Mouse (Mus musculus): ENCODE measurements around the gene Dlx4. TPM values are rescaled to one million over a fixed set of nuclear protein-coding genes. Genes with fewer than 3 reads are reported as not detected.

The Dlx4 gene
- polyA plus RNA-seq, 1 experiment from 2014 or later = not detected

DNA sequence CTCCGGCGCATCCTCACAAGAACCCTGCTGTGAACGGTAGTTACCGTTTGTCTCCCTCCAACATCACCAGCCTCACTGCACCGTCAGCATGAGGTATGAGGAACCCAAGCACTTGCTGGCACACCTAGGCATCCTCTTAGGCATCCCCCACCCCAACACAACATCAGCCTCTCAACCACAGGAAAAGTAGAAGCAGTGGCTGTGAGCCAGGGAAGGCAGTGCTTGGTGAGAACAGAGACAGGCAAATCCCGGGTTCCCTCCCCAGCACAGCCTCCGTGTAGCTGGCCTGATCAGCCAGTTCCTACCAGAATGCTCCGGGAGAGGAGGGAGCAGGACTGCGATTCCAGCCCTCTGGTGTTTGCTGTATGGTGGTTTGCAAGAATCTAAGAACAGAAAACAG lies 2.7 kb upstream of the Dlx4 start:
- Histone ChIP-seq H3K27me3 (ENCODE audit: control insufficient read depth, insufficient read depth, low read length) (peaks cover 88% of the 10 kb centered on the region), H3K36me3 (ENCODE audit: control insufficient read depth, insufficient read depth, low read length) (no peaks in the 10 kb centered on the region), H3K4me2 (replicated peaks; ENCODE audit: low read depth, low read length) (no peak overlapping the region), H3K9ac (ENCODE audit: low read depth, low read length) (no peak overlapping the region), H3K27ac (ENCODE audit: low read depth, low read length) (no peak overlapping the region), H3K4me3 (ENCODE audit: low read depth, low read length) (no peak overlapping the region), H3K4me1 (replicated peaks; ENCODE audit: control insufficient read depth, insufficient read depth, low read length) (peaks cover 4% of the 10 kb centered on the region), H3K9me3 (ENCODE audit: control insufficient read depth, low read length) (no peaks in the 10 kb centered on the region)
- WGBS = under 1% methylated on average over 9 of the region's 9 CpGs
- no peak for ATAC-seq (ENCODE audit: low FRiP score)
- peak; percentile 54 for DNase-seq (ENCODE audit: low spot score)

DNA sequence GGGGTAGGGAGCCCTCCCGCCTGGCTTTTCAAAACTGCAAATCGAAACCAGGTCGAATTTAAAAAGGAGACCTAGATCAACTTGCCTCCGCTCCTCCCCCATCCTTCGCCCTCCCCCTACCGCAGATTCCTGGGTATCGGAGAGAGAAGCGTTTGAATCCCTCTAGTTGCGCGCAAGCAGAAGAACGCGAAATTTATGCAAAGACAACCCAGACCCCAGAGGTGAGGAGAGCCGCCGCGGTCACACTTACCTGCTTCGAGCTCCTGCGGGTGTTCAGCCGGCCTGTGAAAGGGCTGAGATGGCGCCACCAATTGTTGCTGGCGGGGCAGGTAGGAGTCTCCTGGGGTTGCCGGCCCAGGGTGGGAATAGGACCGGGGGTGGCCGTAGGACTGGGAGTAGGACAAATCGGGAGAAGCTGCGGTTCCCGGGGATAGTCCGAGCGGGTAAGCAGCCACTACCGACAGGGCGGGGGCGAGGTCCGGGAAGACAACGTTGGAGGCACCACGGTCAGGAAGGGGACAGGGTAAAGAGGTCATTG lies 1.0 kb downstream of the Dlx4 start:
- Histone ChIP-seq H3K9me3 (ENCODE audit: control insufficient read depth, low read length) (no peaks in the 10 kb centered on the region), H3K4me3 (ENCODE audit: low read depth, low read length) (peak overlapping the region; percentile 32; the same call in 1 of the 2 replicates), H3K36me3 (ENCODE audit: control insufficient read depth, insufficient read depth, low read length) (no peaks in the 10 kb centered on the region), H3K4me2 (replicated peaks; ENCODE audit: low read depth, low read length) (peak overlapping the region; percentile 51; the same call in 1 of the 2 replicates), H3K27me3 (ENCODE audit: control insufficient read depth, insufficient read depth, low read length) (peaks cover 92% of the 10 kb centered on the region), H3K27ac (ENCODE audit: low read depth, low read length) (no peak overlapping the region), H3K9ac (ENCODE audit: low read depth, low read length) (no peak overlapping the region), H3K4me1 (replicated peaks; ENCODE audit: control insufficient read depth, insufficient read depth, low read length) (peaks cover 4% of the 10 kb centered on the region)
- DNase-seq (ENCODE audit: low spot score) = peak; percentile 54
- no peak for ATAC-seq (ENCODE audit: low FRiP score)
- WGBS = under 1% methylated on average over 34 of the region's 34 CpGs

- no peak for ATAC-seq (ENCODE audit: low FRiP score)
- WGBS = 8% methylated on average over 9 of the region's 9 CpGs
- Histone ChIP-seq H3K4me1 (replicated peaks; ENCODE audit: control insufficient read depth, insufficient read depth, low read length) (peaks cover 4% of the 10 kb centered on the region), H3K27me3 (ENCODE audit: control insufficient read depth, insufficient read depth, low read length) (peaks cover 97% of the 10 kb centered on the region), H3K36me3 (ENCODE audit: control insufficient read depth, insufficient read depth, low read length) (no peaks in the 10 kb centered on the region), H3K27ac (ENCODE audit: low read depth, low read length) (no peak overlapping the region), H3K9me3 (ENCODE audit: control insufficient read depth, low read length) (no peaks in the 10 kb centered on the region), H3K4me2 (replicated peaks; ENCODE audit: low read depth, low read length) (no peak overlapping the region), H3K4me3 (ENCODE audit: low read depth, low read length) (no peak overlapping the region), H3K9ac (ENCODE audit: low read depth, low read length) (no peak overlapping the region)
- peak; percentile 48 for DNase-seq (ENCODE audit: low spot score)
These were observed 1.7 kb downstream of the Dlx4 start for GRCm38 (mm10) chr11:95144091-95144945.

DNA sequence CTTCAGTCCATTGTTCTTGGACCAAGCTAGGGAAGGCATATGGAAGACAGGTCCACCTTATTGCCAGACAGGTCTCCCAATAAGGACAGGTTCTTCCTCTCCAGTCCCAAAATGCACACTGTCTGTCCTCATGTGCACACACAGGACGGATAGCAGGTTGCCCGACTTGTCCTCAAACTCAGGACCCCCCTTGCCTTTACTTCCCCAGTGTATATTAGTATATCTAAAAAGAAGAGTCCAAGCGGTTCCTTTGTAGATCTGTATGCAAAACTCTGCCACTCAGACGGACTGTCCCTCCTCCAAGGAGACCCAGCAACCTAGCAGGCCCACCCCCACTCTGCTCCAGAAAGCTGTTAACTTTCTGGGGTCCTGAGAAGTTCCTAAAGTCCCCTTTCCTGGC lies 2.4 kb downstream of the Dlx4 start:
- peak; percentile 53 for DNase-seq (ENCODE audit: low spot score)

GRCm38 (mm10) chr11:95142980-95143575 lies 3.0 kb downstream of the Dlx4 start:
- ATAC-seq (ENCODE audit: low FRiP score) (no peak), DNase-seq (ENCODE audit: low spot score) (peak; percentile 54)
- 3% methylated on average over 39 of the region's 39 CpGs for WGBS
- Histone ChIP-seq H3K27ac (ENCODE audit: low read depth, low read length) (no peak overlapping the region), H3K4me1 (replicated peaks; ENCODE audit: control insufficient read depth, insufficient read depth, low read length) (peaks cover 4% of the 10 kb centered on the region), H3K9me3 (ENCODE audit: control insufficient read depth, low read length) (no peaks in the 10 kb centered on the region), H3K4me3 (ENCODE audit: low read depth, low read length) (no peak overlapping the region), H3K4me2 (replicated peaks; ENCODE audit: low read depth, low read length) (no peak overlapping the region), H3K9ac (ENCODE audit: low read depth, low read length) (no peak overlapping the region), H3K36me3 (ENCODE audit: control insufficient read depth, insufficient read depth, low read length) (no peaks in the 10 kb centered on the region), H3K27me3 (ENCODE audit: control insufficient read depth, insufficient read depth, low read length) (peaks cover 95% of the 10 kb centered on the region)

More for the DNA sequence above, 2.4 kb downstream of the Dlx4 start:
- peaks cover 95% of the 10 kb centered on the region for H3K27me3 ChIP-seq (ENCODE audit: control insufficient read depth, insufficient read depth, low read length)
- no peak overlapping the region for H3K9ac ChIP-seq (ENCODE audit: low read depth, low read length)
- peaks cover 4% of the 10 kb centered on the region for H3K4me1 ChIP-seq (replicated peaks; ENCODE audit: control insufficient read depth, insufficient read depth, low read length)
- no peaks in the 10 kb centered on the region for H3K9me3 ChIP-seq (ENCODE audit: control insufficient read depth, low read length)
- no peak overlapping the region for H3K27ac ChIP-seq (ENCODE audit: low read depth, low read length)
- no peaks in the 10 kb centered on the region for H3K36me3 ChIP-seq (ENCODE audit: control insufficient read depth, insufficient read depth, low read length)
- no peak for ATAC-seq (ENCODE audit: low FRiP score)
- no peak overlapping the region for H3K4me2 ChIP-seq (replicated peaks; ENCODE audit: low read depth, low read length)
- 6% methylated on average over 4 of the region's 4 CpGs for WGBS
- no peak overlapping the region for H3K4me3 ChIP-seq (ENCODE audit: low read depth, low read length)

- H3K4me2 ChIP-seq (replicated peaks; ENCODE audit: low read depth, low read length) = no peak overlapping the region
- H3K4me3 ChIP-seq (ENCODE audit: low read depth, low read length) = no peak overlapping the region
- WGBS = 11% methylated on average over 10 of the region's 10 CpGs
- no peak for DNase-seq (ENCODE audit: low spot score)
- no peak overlapping the region for H3K27ac ChIP-seq (ENCODE audit: low read depth, low read length)
- peaks cover 89% of the 10 kb centered on the region for H3K27me3 ChIP-seq (ENCODE audit: control insufficient read depth, insufficient read depth, low read length)
- ATAC-seq (ENCODE audit: low FRiP score) = no peak
- H3K36me3 ChIP-seq (ENCODE audit: control insufficient read depth, insufficient read depth, low read length) = no peaks in the 10 kb centered on the region
- H3K4me1 ChIP-seq (replicated peaks; ENCODE audit: control insufficient read depth, insufficient read depth, low read length) = peaks cover 4% of the 10 kb centered on the region
- no peaks in the 10 kb centered on the region for H3K9me3 ChIP-seq (ENCODE audit: control insufficient read depth, low read length)
- H3K9ac ChIP-seq (ENCODE audit: low read depth, low read length) = no peak overlapping the region
These were observed 3.8 kb downstream of the Dlx4 start for GRCm38 (mm10) chr11:95142258-95142657.

DNA sequence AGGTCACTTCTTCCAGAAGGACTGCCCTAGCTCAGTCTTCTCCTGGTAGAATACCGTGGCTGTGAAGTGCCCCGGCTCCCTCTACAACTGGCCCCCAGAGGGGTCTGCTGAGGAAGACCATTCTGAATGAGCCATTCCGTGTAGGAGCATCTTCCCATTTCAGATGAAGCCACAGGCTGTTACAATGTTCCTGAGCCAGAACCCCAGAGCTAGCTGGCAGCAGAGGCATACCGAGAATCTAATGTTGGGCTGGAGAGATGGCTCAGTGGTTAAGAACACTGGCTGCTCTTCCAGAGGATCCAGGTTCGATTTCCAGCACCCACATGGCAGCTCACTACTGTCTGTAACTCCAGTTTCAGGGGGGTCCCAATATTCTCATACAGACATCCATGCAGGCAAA lies 6.2 kb downstream of the Dlx4 start:
- H3K36me3 ChIP-seq (ENCODE audit: control insufficient read depth, insufficient read depth, low read length) = no peaks in the 10 kb centered on the region
- DNase-seq (ENCODE audit: low spot score) (no peak), ATAC-seq (ENCODE audit: low FRiP score) (no peak)
- no peak overlapping the region for H3K27ac ChIP-seq (ENCODE audit: low read depth, low read length)
- H3K27me3 ChIP-seq (ENCODE audit: control insufficient read depth, insufficient read depth, low read length) = peaks cover 68% of the 10 kb centered on the region
- H3K4me1 ChIP-seq (replicated peaks; ENCODE audit: control insufficient read depth, insufficient read depth, low read length) = no peaks in the 10 kb centered on the region
- no peaks in the 10 kb centered on the region for H3K9me3 ChIP-seq (ENCODE audit: control insufficient read depth, low read length)
- WGBS = 44% methylated on average over 5 of the region's 5 CpGs
- no peak overlapping the region for H3K4me2 ChIP-seq (replicated peaks; ENCODE audit: low read depth, low read length)
- no peak overlapping the region for H3K4me3 ChIP-seq (ENCODE audit: low read depth, low read length)
- H3K9ac ChIP-seq (ENCODE audit: low read depth, low read length) = no peak overlapping the region

- DNase-seq (ENCODE audit: low spot score) = no peak
- no peak for ATAC-seq (ENCODE audit: low FRiP score)
- Histone ChIP-seq H3K4me1 (replicated peaks; ENCODE audit: control insufficient read depth, insufficient read depth, low read length) (no peaks in the 10 kb centered on the region), H3K9me3 (ENCODE audit: control insufficient read depth, low read length) (no peaks in the 10 kb centered on the region), H3K4me2 (replicated peaks; ENCODE audit: low read depth, low read length) (no peak overlapping the region), H3K27ac (ENCODE audit: low read depth, low read length) (no peak overlapping the region), H3K4me3 (ENCODE audit: low read depth, low read length) (no peak overlapping the region), H3K9ac (ENCODE audit: low read depth, low read length) (no peak overlapping the region), H3K36me3 (ENCODE audit: control insufficient read depth, insufficient read depth, low read length) (no peaks in the 10 kb centered on the region), H3K27me3 (ENCODE audit: control insufficient read depth, insufficient read depth, low read length) (peaks cover 44% of the 10 kb centered on the region)
- WGBS = 11% methylated on average over 6 of the region's 6 CpGs
These were observed 8.8 kb downstream of the Dlx4 start for GRCm38 (mm10) chr11:95137281-95137680.

All from hindbrain, embryonic 11.5 days (tissue).